Mouse (Mus musculus): ENCODE measurements around the gene Gm3336. TPM values are rescaled to one million over a fixed set of nuclear protein-coding genes. Genes with fewer than 3 reads are reported as not detected.

The Gm3336 gene
- polyA plus RNA-seq, 1 experiment from 2014 or later, result 2.0 TPM

Other genes with a start within 250 kb of the Gm3336 start
- gene Klhl26, start 241.6 kb upstream of the Gm3336 start, polyA plus RNA-seq (2015; fragmentation: Nextera tagmentation; extraction: Ambion mirVana), result 24.2 and 24.9 TPM in 2 replicates
- 2.8 and 4.3 TPM in 2 replicates for gene Tmem59l, start 231.2 kb upstream of the Gm3336 start, polyA plus RNA-seq (2015; fragmentation: Nextera tagmentation; extraction: Ambion mirVana)
- 3.4 and 4.9 TPM in 2 replicates for gene Crlf1, start 225.4 kb upstream of the Gm3336 start, polyA plus RNA-seq (2015; fragmentation: Nextera tagmentation; extraction: Ambion mirVana)
- 118 and 125 TPM in 2 replicates for gene Rex1bd, start 211.8 kb upstream of the Gm3336 start, polyA plus RNA-seq (2015; fragmentation: Nextera tagmentation; extraction: Ambion mirVana)
- 719 and 930 TPM in 2 replicates for gene Uba52, start 207.7 kb upstream of the Gm3336 start, polyA plus RNA-seq (2015; fragmentation: Nextera tagmentation; extraction: Ambion mirVana)
- gene Fkbp8, start 190.8 kb upstream of the Gm3336 start, polyA plus RNA-seq (2015; fragmentation: Nextera tagmentation; extraction: Ambion mirVana), result 291 and 298 TPM in 2 replicates
- 53.6 and 53.9 TPM in 2 replicates for gene Kxd1, start 190.6 kb upstream of the Gm3336 start, polyA plus RNA-seq (2015; fragmentation: Nextera tagmentation; extraction: Ambion mirVana)
- 18.6 and 20.5 TPM in 2 replicates for gene Ell, start 179.1 kb upstream of the Gm3336 start, polyA plus RNA-seq (2015; fragmentation: Nextera tagmentation; extraction: Ambion mirVana)
- 104 and 111 TPM in 2 replicates for gene Isyna1, start 124.2 kb upstream of the Gm3336 start, polyA plus RNA-seq (2015; fragmentation: Nextera tagmentation; extraction: Ambion mirVana)
- gene Ssbp4, start 109.7 kb upstream of the Gm3336 start, polyA plus RNA-seq (2015; fragmentation: Nextera tagmentation; extraction: Ambion mirVana), result 65.2 and 68.3 TPM in 2 replicates
- 2.9 and 3.0 TPM in 2 replicates for gene Lrrc25, start 102.4 kb upstream of the Gm3336 start, polyA plus RNA-seq (2015; fragmentation: Nextera tagmentation; extraction: Ambion mirVana)
- gene Gdf15, start 86.1 kb upstream of the Gm3336 start, polyA plus RNA-seq (2015; fragmentation: Nextera tagmentation; extraction: Ambion mirVana), result 0.57 and 0.60 TPM in 2 replicates
- gene Pgpep1, start 58.2 kb upstream of the Gm3336 start, polyA plus RNA-seq (2015; fragmentation: Nextera tagmentation; extraction: Ambion mirVana), result 47.4 and 57.5 TPM in 2 replicates
- 154 and 173 TPM in 2 replicates for gene Lsm4, start 45.3 kb upstream of the Gm3336 start, polyA plus RNA-seq (2015; fragmentation: Nextera tagmentation; extraction: Ambion mirVana)
- gene Jund, start 19.6 kb upstream of the Gm3336 start, polyA plus RNA-seq (2015; fragmentation: Nextera tagmentation; extraction: Ambion mirVana), result 22.5 and 30.0 TPM in 2 replicates
- not detected in 2 replicates for gene Iqcn, start 15.1 kb upstream of the Gm3336 start, polyA plus RNA-seq (2015; fragmentation: Nextera tagmentation; extraction: Ambion mirVana)
- gene Pde4c, start 5.2 kb downstream of the Gm3336 start, polyA plus RNA-seq (2015; fragmentation: Nextera tagmentation; extraction: Ambion mirVana), result 0.23 and 0.84 TPM in 2 replicates
- 23.4 and 23.8 TPM in 2 replicates for gene Rab3a, start 36.1 kb downstream of the Gm3336 start, polyA plus RNA-seq (2015; fragmentation: Nextera tagmentation; extraction: Ambion mirVana)
- 47.6 and 54.3 TPM in 2 replicates for gene Mpv17l2, start 42.4 kb downstream of the Gm3336 start, polyA plus RNA-seq (2015; fragmentation: Nextera tagmentation; extraction: Ambion mirVana)
- 57.6 and 60.8 TPM in 2 replicates for gene Pik3r2, start 58.2 kb downstream of the Gm3336 start, polyA plus RNA-seq (2015; fragmentation: Nextera tagmentation; extraction: Ambion mirVana)
- gene Mast3, start 86.5 kb downstream of the Gm3336 start, polyA plus RNA-seq (2015; fragmentation: Nextera tagmentation; extraction: Ambion mirVana), result 10.0 and 10.5 TPM in 2 replicates
- 0.23 TPM in 1 of 2 replicates, not detected in the other for gene Il12rb1, start 89.9 kb downstream of the Gm3336 start, polyA plus RNA-seq (2015; fragmentation: Nextera tagmentation; extraction: Ambion mirVana)
- gene Arrdc2, start 121.2 kb downstream of the Gm3336 start, polyA plus RNA-seq (2015; fragmentation: Nextera tagmentation; extraction: Ambion mirVana), result 6.0 and 7.1 TPM in 2 replicates
- 1.4 TPM in 2 replicates for gene Kcnn1, start 144.7 kb downstream of the Gm3336 start, polyA plus RNA-seq (2015; fragmentation: Nextera tagmentation; extraction: Ambion mirVana)
- 85.6 and 89.6 TPM in 2 replicates for gene Ccdc124, start 155.4 kb downstream of the Gm3336 start, polyA plus RNA-seq (2015; fragmentation: Nextera tagmentation; extraction: Ambion mirVana)
- 8.2 and 13.8 TPM in 2 replicates for gene Slc5a5, start 174.2 kb downstream of the Gm3336 start, polyA plus RNA-seq (2015; fragmentation: Nextera tagmentation; extraction: Ambion mirVana)
- gene Rpl18a, start 178.9 kb downstream of the Gm3336 start, polyA plus RNA-seq (2015; fragmentation: Nextera tagmentation; extraction: Ambion mirVana), result 3,565 and 3,656 TPM in 2 replicates
- gene Map1s, start 187.4 kb downstream of the Gm3336 start, polyA plus RNA-seq (2015; fragmentation: Nextera tagmentation; extraction: Ambion mirVana), result 39.8 and 41.4 TPM in 2 replicates

Data from stomach, embryonic 16.5 days (tissue).